Mouse (Mus musculus) sigmoid colon, adult 10 weeks (tissue): ENCODE results near the gene Inhbc. TPM values are rescaled to one million over a fixed set of nuclear protein-coding genes. Genes with fewer than 3 reads are reported as not detected.

Experiments
- polyA plus RNA-seq: library from polyadenylated mRNA; stranded (reverse); fragments of 350-450 nt; fragmentation: Illumina TruSeq; extraction: RNeasy Lipid Tissue Mini Kit (QIAGEN cat#74804); gene quantifications from one replicate; pipeline ENCODE4 v1.2.3, GENCODE M21; 2014; ENCODE audit warnings: low read depth, low replicate concordance

The Inhbc gene
- not detected for polyA plus RNA-seq

GRCm38 (mm10) chr10:127369834-127370820 lies at the start of gene Inhbc:
Gene Inhbc, minus strand, starts transcription at chr10:127370431.

GRCm38 (mm10) chr10:127380251-127380691 lies 10.0 kb upstream of the Inhbc start, which contains the start of gene R3hdm2:
Gene R3hdm2, plus strand, starts transcription at chr10:127380327.

GRCm38 (mm10) chr10:127353909-127354895 lies 16.0 kb downstream of the Inhbc start, which contains the start of gene Inhbe:
Gene Inhbe, minus strand, starts transcription at chr10:127354411.

GRCm38 (mm10) chr10:127341891-127342639 lies 28.2 kb downstream of the Inhbc start, which contains the start of gene Gli1:
Gene Gli1, minus strand, starts transcription at chr10:127341974.

GRCm38 (mm10) chr10:127321621-127322020 lies 48.6 kb downstream of the Inhbc start, which contains the start of gene Arhgap9:
Gene Arhgap9, plus strand, starts transcription at chr10:127321964.

GRCm38 (mm10) chr10:127311476-127312355 lies 58.5 kb downstream of the Inhbc start, which contains the start of gene Mars:
Gene Mars, minus strand, starts transcription at chr10:127311786.

Other genes with a start within 250 kb of the Inhbc start
- 10.3 TPM for gene Os9, start 249.3 kb downstream of the Inhbc start, polyA plus RNA-seq
- gene B4galnt1, start 205.2 kb downstream of the Inhbc start, polyA plus RNA-seq, result 3.1 TPM
- not detected for gene Slc26a10, start 189.8 kb downstream of the Inhbc start, polyA plus RNA-seq
- 8.2 TPM for gene Arhgef25, start 180.3 kb downstream of the Inhbc start, polyA plus RNA-seq
- 3.4 TPM for gene Dtx3, start 174.7 kb downstream of the Inhbc start, polyA plus RNA-seq
- 23.3 TPM for gene Pip4k2c, start 158.8 kb downstream of the Inhbc start, polyA plus RNA-seq
- gene Kif5a, start 107.1 kb downstream of the Inhbc start, polyA plus RNA-seq, result 2.3 TPM
- 26.7 TPM for gene Dctn2, start 104.1 kb downstream of the Inhbc start, polyA plus RNA-seq
- 3.3 TPM for gene Mbd6, start 81.4 kb downstream of the Inhbc start, polyA plus RNA-seq
- gene Mars, start 58.6 kb downstream of the Inhbc start, polyA plus RNA-seq, result 5.4 TPM
- 0.41 TPM for gene Arhgap9, start 48.5 kb downstream of the Inhbc start, polyA plus RNA-seq
- gene Gli1, start 28.5 kb downstream of the Inhbc start, polyA plus RNA-seq, result 0.38 TPM
- not detected for gene Inhbe, start 16.0 kb downstream of the Inhbc start, polyA plus RNA-seq
- gene R3hdm2, start 9.9 kb upstream of the Inhbc start, polyA plus RNA-seq, result 192 TPM
- gene Stac3, start 131.3 kb upstream of the Inhbc start, polyA plus RNA-seq, result not detected
- gene Ndufa4l2, start 144.5 kb upstream of the Inhbc start, polyA plus RNA-seq, result not detected
- gene Shmt2, start 152.0 kb upstream of the Inhbc start, polyA plus RNA-seq, result 0.91 TPM
- not detected for gene Nxph4, start 164.1 kb upstream of the Inhbc start, polyA plus RNA-seq